Mouse (Mus musculus) forebrain, embryonic 11.5 days (tissue): Measurements from ENCODE around the gene Mat2a. TPM values are rescaled to one million over a fixed set of nuclear protein-coding genes. Genes with fewer than 3 reads are reported as not detected.

Experiments
- ATAC-seq: fragments of 200-750 bp; cut with Nextera tagmentation; replicated peaks from 2 replicates; pipeline ENCODE4 v1.8.0; 2017; ENCODE audit warnings: moderate TSS enrichment; ENCODE audit not compliant: low FRiP score
- DNase-seq: peaks from one replicate; pipeline ENCODE4 v3.0.0-alpha.2; 2017; ENCODE audit warnings: low spot score
- H3K27ac ChIP-seq: fragments of 300-500 bp; sonication (generic); 2 replicates; pipeline ENCODE4 v1.5.1; 2014; ENCODE audit warnings: low read depth, low read length
- H3K27me3 ChIP-seq: fragments of 300-500 bp; sonication (generic); 2 replicates; pipeline ENCODE4 v1.6.1; 2014; ENCODE audit warnings: mild to moderate bottlenecking, low read length, mixed read lengths; ENCODE audit not compliant: control insufficient read depth, insufficient read depth
- H3K36me3 ChIP-seq: fragments of 300-500 bp; sonication (generic); 2 replicates; pipeline ENCODE4 v1.6.1; 2014; ENCODE audit warnings: mild to moderate bottlenecking, low read length, moderate library complexity, mixed read lengths; ENCODE audit not compliant: control insufficient read depth, insufficient read depth
- H3K4me1 ChIP-seq: fragments of 300-500 bp; sonication (generic); replicated peaks from 2 replicates; pipeline ENCODE4 v1.6.1; 2014; ENCODE audit warnings: low read length, mixed read lengths; ENCODE audit not compliant: control insufficient read depth, insufficient read depth
- H3K4me2 ChIP-seq: fragments of 300-500 bp; sonication (generic); 2 replicates; pipeline ENCODE4 v1.6.1; 2014; ENCODE audit warnings: low read depth, mild to moderate bottlenecking, low read length, moderate library complexity, mixed read lengths; ENCODE audit not compliant: severe bottlenecking
- H3K4me3 ChIP-seq: fragments of 300-500 bp; sonication (generic); 2 replicates; pipeline ENCODE4 v1.5.1; 2014; ENCODE audit warnings: low read depth, low read length
- H3K9ac ChIP-seq: fragments of 300-500 bp; sonication (generic); 2 replicates; pipeline ENCODE4 v1.6.1; 2014; ENCODE audit warnings: low read length
- H3K9me3 ChIP-seq: fragments of 300-500 bp; sonication (generic); 2 replicates; pipeline ENCODE4 v1.6.1; 2016; ENCODE audit warnings: low read length, mixed read lengths; ENCODE audit not compliant: control insufficient read depth
- WGBS: fragments of 180-500 bp; shearing (Covaris S2); extraction: QIAGEN DNeasy Blood & Tissue Kit; methylation state at CpG from one replicate; pipeline ENCODE4 v1.1.7; 2014; 5-methylcytosine and 5-hydroxymethylcytosine counted together
- polyA plus RNA-seq: library from polyadenylated mRNA; unstranded; fragments of >200 nt; fragmentation: Nextera tagmentation; extraction: Ambion mirVana; gene quantifications from 2 replicates; pipeline ENCODE4 v1.2.1, GENCODE M21; 2014

Mat2a gene
- polyA plus RNA-seq, 1 experiment from 2014 or later = 504 TPM

GRCm38 (mm10) chr6:72386561-72386960 lies 52.8 kb downstream of the Mat2a start:
- peaks cover 6% of the 10 kb centered on the region for H3K4me1 ChIP-seq
- H3K27ac ChIP-seq = no peak overlapping the region
- no peaks in the 10 kb centered on the region for H3K36me3 ChIP-seq
- no peak overlapping the region for H3K4me3 ChIP-seq
- H3K9ac ChIP-seq = no peak overlapping the region
- DNase-seq = no peak
- no peaks in the 10 kb centered on the region for H3K27me3 ChIP-seq
- 92% methylated on average over 2 of the region's 2 CpGs for WGBS
- no peak overlapping the region for H3K4me2 ChIP-seq
- ATAC-seq = no peak
- no peaks in the 10 kb centered on the region for H3K9me3 ChIP-seq

- no peaks in the 10 kb centered on the region for H3K9me3 ChIP-seq
- ATAC-seq (no peak), DNase-seq (no peak)
- H3K4me2 ChIP-seq = no peak overlapping the region
- no peaks in the 10 kb centered on the region for H3K36me3 ChIP-seq
- 87% methylated on average over 4 of the region's 4 CpGs for WGBS
- H3K4me3 ChIP-seq = no peak overlapping the region
- peaks cover 4% of the 10 kb centered on the region for H3K27me3 ChIP-seq
- peaks cover 7% of the 10 kb centered on the region for H3K4me1 ChIP-seq
- H3K27ac ChIP-seq = no peak overlapping the region
- H3K9ac ChIP-seq = no peak overlapping the region
These were observed 54.1 kb downstream of the Mat2a start for GRCm38 (mm10) chr6:72385258-72385657.

GRCm38 (mm10) chr6:72383952-72384351 lies 55.4 kb downstream of the Mat2a start:
- no peak overlapping the region for H3K4me2 ChIP-seq
- H3K36me3 ChIP-seq = no peaks in the 10 kb centered on the region
- no peak overlapping the region for H3K9ac ChIP-seq
- no peak for ATAC-seq
- H3K27me3 ChIP-seq = peaks cover 16% of the 10 kb centered on the region
- no peak overlapping the region for H3K27ac ChIP-seq
- 95% methylated on average over 7 of the region's 7 CpGs for WGBS
- H3K9me3 ChIP-seq = no peaks in the 10 kb centered on the region
- 0 out of 2 replicates have a peak, but pooled peaks cover 4% of the 10 kb centered on the region for H3K4me1 ChIP-seq
- DNase-seq = no peak
- no peak overlapping the region for H3K4me3 ChIP-seq

GRCm38 (mm10) chr6:72383142-72383820 lies 56.1 kb downstream of the Mat2a start:
- no peak overlapping the region for H3K4me2 ChIP-seq
- H3K27ac ChIP-seq = no peak overlapping the region
- H3K36me3 ChIP-seq = no peaks in the 10 kb centered on the region
- no peaks in the 10 kb centered on the region for H3K9me3 ChIP-seq
- H3K4me1 ChIP-seq = 0 out of 2 replicates have a peak, but pooled peaks cover 4% of the 10 kb centered on the region
- no peak for ATAC-seq
- H3K9ac ChIP-seq = no peak overlapping the region
- H3K4me3 ChIP-seq = no peak overlapping the region
- WGBS = 87% methylated on average over 6 of the region's 6 CpGs
- peaks cover 16% of the 10 kb centered on the region for H3K27me3 ChIP-seq
- no peak for DNase-seq

Other genes starting within 250 kb of the Mat2a start
- gene Atoh8, start 204.0 kb downstream of the Mat2a start, polyA plus RNA-seq = 10.8 and 11.8 TPM in 2 replicates
- not detected in 2 replicates for gene Sftpb, start 134.9 kb downstream of the Mat2a start, polyA plus RNA-seq
- gene Usp39, start 94.4 kb downstream of the Mat2a start, polyA plus RNA-seq = 109 and 113 TPM in 2 replicates
- 21.4 and 21.5 TPM in 2 replicates for gene 0610030E20Rik, start 92.2 kb downstream of the Mat2a start, polyA plus RNA-seq
- 4.2 and 4.6 TPM in 2 replicates for gene Tmem150a, start 84.1 kb downstream of the Mat2a start, polyA plus RNA-seq
- gene Rnf181, start 72.6 kb downstream of the Mat2a start, polyA plus RNA-seq = 102 and 106 TPM in 2 replicates
- 8.1 and 11.9 TPM in 2 replicates for gene Vamp5, start 59.1 kb downstream of the Mat2a start, polyA plus RNA-seq
- gene Vamp8, start 48.9 kb downstream of the Mat2a start, polyA plus RNA-seq = 34.1 and 35.6 TPM in 2 replicates
- gene Ggcx, start 25.2 kb downstream of the Mat2a start, polyA plus RNA-seq = 11.7 and 13.5 TPM in 2 replicates
- 0.36 and 0.51 TPM in 2 replicates for gene Sh2d6, start 82.1 kb upstream of the Mat2a start, polyA plus RNA-seq
- gene Capg, start 104.8 kb upstream of the Mat2a start, polyA plus RNA-seq = 7.1 and 8.4 TPM in 2 replicates
- 15.8 and 16.5 TPM in 2 replicates for gene Elmod3, start 158.9 kb upstream of the Mat2a start, polyA plus RNA-seq
- 5.3 and 6.3 TPM in 2 replicates for gene Retsat, start 158.9 kb upstream of the Mat2a start, polyA plus RNA-seq
- gene Tgoln1, start 177.4 kb upstream of the Mat2a start, polyA plus RNA-seq = 34.1 and 35.1 TPM in 2 replicates